Mouse (Mus musculus) embryonic facial prominence, embryonic 12.5 days (tissue): Measurements from ENCODE around the gene Ablim1. TPM values are rescaled to one million over a fixed set of nuclear protein-coding genes. Genes with fewer than 3 reads are reported as not detected.

Source experiments
- ATAC-seq: fragments of 200-750 bp; cut with Nextera tagmentation; 2 replicates; pipeline ENCODE4 v1.8.0; 2017; ENCODE audit not compliant: insufficient number of reproducible peaks, insufficient read depth, low FRiP score, low TSS enrichment
- H3K27ac ChIP-seq: fragments of 300-500 bp; sonication (generic); 2 replicates; pipeline ENCODE4 v1.5.1; 2016; ENCODE audit warnings: mild to moderate bottlenecking
- H3K27me3 ChIP-seq: fragments of 300-500 bp; sonication (generic); 2 replicates; pipeline ENCODE4 v1.6.1; 2016; ENCODE audit warnings: mild to moderate bottlenecking, moderate library complexity
- H3K36me3 ChIP-seq: fragments of 300-500 bp; sonication (generic); 2 replicates; pipeline ENCODE4 v1.6.1; 2016; ENCODE audit warnings: mild to moderate bottlenecking
- H3K4me1 ChIP-seq: fragments of 300-500 bp; sonication (generic); 2 replicates; pipeline ENCODE4 v1.6.1; 2016
- H3K4me2 ChIP-seq: fragments of 300-500 bp; sonication (generic); replicated peaks from 2 replicates; pipeline ENCODE4 v1.6.1; 2016; ENCODE audit warnings: mild to moderate bottlenecking, moderate library complexity
- H3K4me3 ChIP-seq: fragments of 300-500 bp; sonication (generic); 2 replicates; pipeline ENCODE4 v1.5.1; 2016; ENCODE audit warnings: mild to moderate bottlenecking
- H3K9ac ChIP-seq: fragments of 300-500 bp; sonication (generic); 2 replicates; pipeline ENCODE4 v1.6.1; 2016; ENCODE audit warnings: mild to moderate bottlenecking, moderate library complexity
- H3K9me3 ChIP-seq: fragments of 300-500 bp; sonication (generic); 2 replicates; pipeline ENCODE4 v1.6.1; 2016; ENCODE audit warnings: mild to moderate bottlenecking, moderate library complexity
- WGBS: fragments of 180-500 bp; shearing (Covaris S2); methylation state at CpG from one replicate; pipeline ENCODE4 v1.1.7; 2016; 5-methylcytosine and 5-hydroxymethylcytosine counted together
- polyA plus RNA-seq: library from polyadenylated mRNA; unstranded; fragments of >200 nt; fragmentation: Nextera tagmentation; extraction: Ambion mirVana; gene quantifications from 2 replicates; pipeline ENCODE4 v1.2.1, GENCODE M21; 2016

The Ablim1 gene
- polyA plus RNA-seq, 1 experiment from 2014 or later = 32.0 TPM

- WGBS = 77% methylated on average over 4 of the region's 4 CpGs
- Histone ChIP-seq H3K9me3 (no peaks in the 10 kb centered on the region), H3K27me3 (no peaks in the 10 kb centered on the region), H3K36me3 (no peaks in the 10 kb centered on the region), H3K4me3 (no peak overlapping the region), H3K4me1 (0 out of 2 replicates have a peak, but pooled peaks cover 7% of the 10 kb centered on the region), H3K27ac (no peak overlapping the region), H3K9ac (no peak overlapping the region), H3K4me2 (no peak overlapping the region)
- no peak for ATAC-seq
Measured at GRCm38 (mm10) chr19:57031582-57031981, 283.1 kb downstream of the Ablim1 start.

GRCm38 (mm10) chr19:57029461-57029860 is 285.3 kb downstream of the Ablim1 start:
- Histone ChIP-seq H3K4me3 (no peak overlapping the region), H3K4me1 (0 out of 2 replicates have a peak, but pooled peaks cover 4% of the 10 kb centered on the region), H3K27ac (no peak overlapping the region), H3K27me3 (no peaks in the 10 kb centered on the region), H3K36me3 (no peaks in the 10 kb centered on the region), H3K9me3 (no peaks in the 10 kb centered on the region), H3K9ac (no peak overlapping the region), H3K4me2 (no peak overlapping the region)
- ATAC-seq = no peak
- 89% methylated on average over 6 of the region's 6 CpGs for WGBS

- WGBS = 58% methylated on average over 8 of the region's 8 CpGs
- Histone ChIP-seq H3K36me3 (no peaks in the 10 kb centered on the region), H3K4me2 (no peak overlapping the region), H3K9ac (no peak overlapping the region), H3K4me1 (0 out of 2 replicates have a peak, but pooled peaks cover 4% of the 10 kb centered on the region), H3K27ac (no peak overlapping the region), H3K9me3 (no peaks in the 10 kb centered on the region), H3K27me3 (no peaks in the 10 kb centered on the region), H3K4me3 (no peak overlapping the region)
- ATAC-seq = no peak
Measured at GRCm38 (mm10) chr19:57028327-57029179, 286.2 kb downstream of the Ablim1 start.

GRCm38 (mm10) chr19:57026501-57026900 is 288.2 kb downstream of the Ablim1 start:
- no peak overlapping the region for H3K27ac ChIP-seq
- no peak overlapping the region for H3K4me2 ChIP-seq
- H3K27me3 ChIP-seq = no peaks in the 10 kb centered on the region
- 70% methylated on average over 4 of the region's 4 CpGs for WGBS
- H3K9me3 ChIP-seq = no peaks in the 10 kb centered on the region
- no peak for ATAC-seq
- no peak overlapping the region for H3K9ac ChIP-seq
- no peak overlapping the region for H3K4me3 ChIP-seq
- no peaks in the 10 kb centered on the region for H3K36me3 ChIP-seq
- no peaks in the 10 kb centered on the region for H3K4me1 ChIP-seq

- no peak overlapping the region for H3K4me3 ChIP-seq
- ATAC-seq = no peak
- WGBS = 68% methylated on average over 8 of the region's 8 CpGs
- no peak overlapping the region for H3K4me2 ChIP-seq
- no peak overlapping the region for H3K9ac ChIP-seq
- H3K9me3 ChIP-seq = no peaks in the 10 kb centered on the region
- H3K27ac ChIP-seq = no peak overlapping the region
- peaks cover 12% of the 10 kb centered on the region for H3K4me1 ChIP-seq
- no peaks in the 10 kb centered on the region for H3K36me3 ChIP-seq
- no peaks in the 10 kb centered on the region; the same call in 1 of the 2 replicates for H3K27me3 ChIP-seq
Measured at GRCm38 (mm10) chr19:57017785-57018179, 296.9 kb downstream of the Ablim1 start.

GRCm38 (mm10) chr19:57016995-57017784 is 297.5 kb downstream of the Ablim1 start:
- Histone ChIP-seq H3K27me3 (no peaks in the 10 kb centered on the region; the same call in 1 of the 2 replicates), H3K36me3 (no peaks in the 10 kb centered on the region), H3K4me3 (no peak overlapping the region), H3K27ac (no peak overlapping the region), H3K4me2 (no peak overlapping the region; the same call in 1 of the 2 replicates), H3K9me3 (no peaks in the 10 kb centered on the region), H3K9ac (no peak overlapping the region), H3K4me1 (peaks cover 12% of the 10 kb centered on the region)
- ATAC-seq = no peak
- WGBS = 28% methylated on average over 15 of the region's 15 CpGs

GRCm38 (mm10) chr19:57014808-57015207 is 299.9 kb downstream of the Ablim1 start:
- no peak overlapping the region for H3K4me3 ChIP-seq
- peaks cover 21% of the 10 kb centered on the region for H3K4me1 ChIP-seq
- no peak for ATAC-seq
- H3K27ac ChIP-seq = no peak overlapping the region
- no peaks in the 10 kb centered on the region for H3K9me3 ChIP-seq
- H3K4me2 ChIP-seq = no peak overlapping the region
- no peaks in the 10 kb centered on the region for H3K36me3 ChIP-seq
- H3K27me3 ChIP-seq = peaks cover 3% of the 10 kb centered on the region; the same call in 1 of the 2 replicates
- no peak overlapping the region for H3K9ac ChIP-seq
- WGBS = 85% methylated on average over 3 of the region's 3 CpGs

- Histone ChIP-seq H3K9ac (no peak overlapping the region), H3K4me3 (no peak overlapping the region), H3K4me1 (peaks cover 26% of the 10 kb centered on the region), H3K9me3 (no peaks in the 10 kb centered on the region), H3K36me3 (no peaks in the 10 kb centered on the region), H3K27me3 (peaks cover 8% of the 10 kb centered on the region), H3K27ac (no peak overlapping the region), H3K4me2 (no peak overlapping the region)
- no peak for ATAC-seq
- 36% methylated on average over 6 of the region's 6 CpGs for WGBS
Measured at GRCm38 (mm10) chr19:57013271-57013677, 301.4 kb downstream of the Ablim1 start.

GRCm38 (mm10) chr19:57012068-57012467 is 302.7 kb downstream of the Ablim1 start:
- H3K9ac ChIP-seq = no peak overlapping the region
- ATAC-seq = no peak
- no peaks in the 10 kb centered on the region for H3K36me3 ChIP-seq
- peaks cover 27% of the 10 kb centered on the region for H3K4me1 ChIP-seq
- no peak overlapping the region for H3K4me2 ChIP-seq
- no peaks in the 10 kb centered on the region for H3K9me3 ChIP-seq
- H3K4me3 ChIP-seq = no peak overlapping the region
- H3K27ac ChIP-seq = no peak overlapping the region
- 71% methylated on average over 3 of the region's 3 CpGs for WGBS
- peaks cover 19% of the 10 kb centered on the region for H3K27me3 ChIP-seq

GRCm38 (mm10) chr19:57010064-57010463 is 304.7 kb downstream of the Ablim1 start:
- peaks cover 26% of the 10 kb centered on the region for H3K27me3 ChIP-seq
- H3K4me3 ChIP-seq = no peak overlapping the region
- H3K9ac ChIP-seq = no peak overlapping the region
- no peak overlapping the region; the same call in 1 of the 2 replicates for H3K27ac ChIP-seq
- no peaks in the 10 kb centered on the region for H3K36me3 ChIP-seq
- WGBS = 27% methylated on average over 4 of the region's 4 CpGs
- no peak overlapping the region for H3K4me2 ChIP-seq
- no peak for ATAC-seq
- peaks cover 28% of the 10 kb centered on the region for H3K4me1 ChIP-seq
- no peaks in the 10 kb centered on the region for H3K9me3 ChIP-seq

- H3K9me3 ChIP-seq = no peaks in the 10 kb centered on the region
- peaks cover 26% of the 10 kb centered on the region for H3K27me3 ChIP-seq
- no peak overlapping the region for H3K9ac ChIP-seq
- H3K27ac ChIP-seq = no peak overlapping the region; the same call in 1 of the 2 replicates
- ATAC-seq = no peak
- no peak overlapping the region for H3K4me3 ChIP-seq
- H3K4me1 ChIP-seq = peaks cover 28% of the 10 kb centered on the region
- H3K4me2 ChIP-seq = no peak overlapping the region
- WGBS = 48% methylated on average over 4 of the region's 4 CpGs
- H3K36me3 ChIP-seq = no peaks in the 10 kb centered on the region
Measured at GRCm38 (mm10) chr19:57009653-57010052, 305.1 kb downstream of the Ablim1 start.
